Comparison of ENCODE assay signal across 10 mouse cellular contexts in genomic region chr16:23456534-23456933, GRCm38 (mm10). TPM values are rescaled to one million over a fixed set of nuclear protein-coding genes. Genes with fewer than 3 reads are reported as not detected.
DNase-seq lines count a peak whose midpoint lies in the region; ATAC-seq and TF ChIP-seq lines count a peak whose summit lies in the region.
"Had no signal": no experiment of that assay in that cellular context is flagged by ENCODE, and none has a peak within 500 bp of the region (broad histone marks: within the 10 kb centered on the region; RNA-seq: fewer than 3 reads in every experiment).

No protein-coding gene starts in this region.

- peaks cover 13% of the 10 kb centered on the region; the same call in 1 of the 2 replicates for H3K4me1 ChIP-seq in limb, embryonic 14.5 days (ENCODE audit: control insufficient read depth, insufficient read depth, low read length)
- peaks cover 13% of the 10 kb centered on the region; the same call in 1 of the 2 replicates for H3K4me1 ChIP-seq in limb, embryonic 10.5 days

- peak; percentile 42 for DNase-seq in limb, embryonic 14.5 days (ENCODE audit: low spot score)
- DNase-seq in limb, embryonic 10.5 days (ENCODE audit: low spot score) = no peak
- peak; percentile 42 for DNase-seq in cerebellum, adult 11-12 months
- DNase-seq in heart, postnatal 10 days = peak; percentile 72 to 75
- DNase-seq in lung, postnatal 25 days (ENCODE audit: low spot score) = peak; percentile 36
- no peak for DNase-seq in right cerebral cortex, adult 2 months (ENCODE audit: low spot score in 2 of 2)
- no peak for DNase-seq in spleen, postnatal 10 days (ENCODE audit: low spot score in 2 of 2)
- DNase-seq in frontal cortex, postnatal 36 days (ENCODE audit: low spot score in 2 of 2) = no peak

- no peak overlapping the region for H3K9ac ChIP-seq in limb, embryonic 14.5 days (ENCODE audit: low read depth, low read length, severe bottlenecking)

- no peak for TF ChIP-seq POLR2A in limb, embryonic 14.5 days (IDR thresholded peaks at IDR 0.05; ENCODE audit: borderline replicate concordance, extremely low read depth, insufficient read depth, insufficient read length)

- H3K4me3 ChIP-seq in limb, embryonic 14.5 days (replicated peaks; ENCODE audit: low read length) = no peak overlapping the region
- H3K4me3 ChIP-seq in limb, embryonic 10.5 days = no peak overlapping the region

- WGBS in limb, embryonic 14.5 days = 56% methylated on average over 3 of the region's 3 CpGs
- 85% methylated on average over 3 of the region's 3 CpGs for WGBS in limb, embryonic 10.5 days

- intact Hi-C loops in heart, postnatal 10 days (cut with DNase I) = no loop called here

- no peaks in the 10 kb centered on the region for H3K27me3 ChIP-seq in limb, embryonic 14.5 days (ENCODE audit: control insufficient read depth, insufficient read depth, low read length)
- H3K27me3 ChIP-seq in limb, embryonic 10.5 days (ENCODE audit: low read depth, poor library complexity, severe bottlenecking) = no peaks in the 10 kb centered on the region

- H3K36me3 ChIP-seq in limb, embryonic 14.5 days (ENCODE audit: control insufficient read depth, insufficient read depth, low read length) = no peaks in the 10 kb centered on the region
- no peaks in the 10 kb centered on the region for H3K36me3 ChIP-seq in limb, embryonic 10.5 days

- ATAC-seq in limb, embryonic 14.5 days (ENCODE audit: low FRiP score, low read depth) = no peak

- H3K4me2 ChIP-seq in limb, embryonic 14.5 days (replicated peaks; ENCODE audit: low read depth, low read length, severe bottlenecking) = no peak overlapping the region

- H3K27ac ChIP-seq in limb, embryonic 14.5 days (replicated peaks; ENCODE audit: low read depth, low read length) = no peak overlapping the region
- H3K27ac ChIP-seq in limb, embryonic 10.5 days = no peak overlapping the region
- H3K27ac ChIP-seq: macrophage had no signal

- no peaks in the 10 kb centered on the region for H3K9me3 ChIP-seq in limb, embryonic 14.5 days (ENCODE audit: control insufficient read depth, low read length)
- H3K9me3 ChIP-seq in limb, embryonic 10.5 days (replicated peaks) = no peaks in the 10 kb centered on the region

RNA-seq across cellular contexts. Expression of gene Rtp1, which starts 27.6 kb away (rescaled TPM):
- polyA plus RNA-seq in limb, embryonic 14.5 days (2012; rRNA removed) = 0.08 TPM in 1 of 2 replicates, not detected in the other
- polyA plus RNA-seq in limb, embryonic 14.5 days (2014; fragmentation: Nextera tagmentation; extraction: Ambion mirVana) = not detected in 2 replicates
- not detected in 2 replicates for polyA plus RNA-seq in limb, embryonic 10.5 days (2016; fragmentation: Nextera tagmentation; extraction: Ambion mirVana)
- not detected for total RNA-seq in heart, postnatal 10 days (2021)
- total RNA-seq: MEL had no signal
- polyA plus RNA-seq: macrophage had no signal

Comparison
In these comparisons a context has a peak if more than half of its experiments do, and no peak if none do; other contexts are left out.
1. DNase-seq: peak in limb, embryonic 14.5 days (single experiment), cerebellum, adult 11-12 months (single experiment), heart, postnatal 10 days (2 of 2) and lung, postnatal 25 days (single experiment); none in limb, embryonic 10.5 days (single experiment), right cerebral cortex, adult 2 months (0 of 2), spleen, postnatal 10 days (0 of 2) and frontal cortex, postnatal 36 days (0 of 2).